Mouse (Mus musculus) spleen, adult 2 months (tissue): ENCODE measurements around the gene Efna3. TPM values are rescaled to one million over a fixed set of nuclear protein-coding genes. Genes with fewer than 3 reads are reported as not detected.

Experiments used
- DNase-seq, 2 experiments: peaks; one replicate each; pipeline versions ENCODE4 v3.0.0 to v3.0.0-alpha.2; 2012 to 2021; ENCODE audit warnings: low spot score in 2 of 2, low read depth in 1 of 2
- H3K27ac ChIP-seq: fragments of 200-500 bp; 2 replicates; pipeline ENCODE4 v1.5.1; 2012; ENCODE audit warnings: low read length, inconsistent platforms; ENCODE audit not compliant: insufficient read depth
- H3K27me3 ChIP-seq: fragments of 200-500 bp; 2 replicates; pipeline ENCODE4 v1.6.1; 2012; ENCODE audit warnings: mild to moderate bottlenecking, moderate library complexity, low read length, inconsistent platforms; ENCODE audit not compliant: control insufficient read depth, insufficient read depth
- H3K36me3 ChIP-seq: fragments of 200-500 bp; 2 replicates; pipeline ENCODE4 v1.6.1; 2012; ENCODE audit warnings: mild to moderate bottlenecking, low read length, inconsistent platforms; ENCODE audit not compliant: control insufficient read depth, insufficient read depth
- H3K4me1 ChIP-seq: fragments of 200-500 bp; 2 replicates; pipeline ENCODE4 v1.6.1; 2011; ENCODE audit warnings: inconsistent platforms; ENCODE audit not compliant: control insufficient read depth, insufficient read depth, insufficient read length
- H3K4me3 ChIP-seq: fragments of 200-500 bp; 2 replicates; pipeline ENCODE4 v1.5.1; 2011; ENCODE audit warnings: mild to moderate bottlenecking, inconsistent platforms; ENCODE audit not compliant: insufficient read depth, insufficient read length; ENCODE audit errors: extremely low read depth
- CTCF ChIP-seq: fragments of 200-500 bp; IDR thresholded peaks from 2 replicates; pipeline ENCODE4 v1.5.1; 2011; ENCODE audit warnings: mild to moderate bottlenecking, inconsistent platforms; ENCODE audit not compliant: insufficient read depth, insufficient read length, insufficient replicate concordance; ENCODE audit errors: extremely low read depth
- POLR2A ChIP-seq: fragments of 200-500 bp; IDR thresholded peaks from 2 replicates; pipeline ENCODE4 v1.6.1; 2011; ENCODE audit warnings: low read depth, low read length, inconsistent platforms
- WGBS: fragments of 180-500 bp; shearing (Covaris S2); methylation state at CpG from one replicate; pipeline ENCODE4 v1.1.7; 2018; 5-methylcytosine and 5-hydroxymethylcytosine counted together
- polyA plus RNA-seq: library from polyadenylated mRNA; depleted of rRNA; stranded (reverse); fragments of >200 nt; gene quantifications from 2 replicates; pipeline ENCODE4 v1.2.3, GENCODE M21; 2012; rRNA removed

Efna3 gene
- polyA plus RNA-seq, 1 experiment, result not detected

- no peak overlapping the region for H3K4me3 ChIP-seq
- TF ChIP-seq CTCF (no peak), POLR2A (no peak; the same call in 1 of the 2 replicates)
- no peak for DNase-seq
- no peaks in the 10 kb centered on the region for H3K27me3 ChIP-seq
- H3K27ac ChIP-seq, result no peak overlapping the region
- H3K4me1 ChIP-seq, result peaks cover 8% of the 10 kb centered on the region; the same call in 1 of the 2 replicates
- H3K36me3 ChIP-seq, result no peaks in the 10 kb centered on the region; the same call in 1 of the 2 replicates
- 91% methylated on average over 6 of the region's 6 CpGs for WGBS
Measured at GRCm38 (mm10) chr3:89271760-89272159, 51.0 kb downstream of the Efna3 start.

GRCm38 (mm10) chr3:89270891-89271290, 51.9 kb downstream of the Efna3 start:
- no peaks in the 10 kb centered on the region for H3K27me3 ChIP-seq
- H3K27ac ChIP-seq, result peak overlapping the region; percentile 88; the same call in 1 of the 2 replicates
- H3K36me3 ChIP-seq, result no peaks in the 10 kb centered on the region; the same call in 1 of the 2 replicates
- peaks cover 8% of the 10 kb centered on the region; the same call in 1 of the 2 replicates for H3K4me1 ChIP-seq
- TF ChIP-seq CTCF, result no peak
- TF ChIP-seq POLR2A, result no peak
- H3K4me3 ChIP-seq, result no peak overlapping the region
- 79% methylated on average over 6 of the region's 6 CpGs for WGBS
- DNase-seq, result no peak

- H3K27me3 ChIP-seq, result no peaks in the 10 kb centered on the region
- H3K4me1 ChIP-seq, result peaks cover 8% of the 10 kb centered on the region; the same call in 1 of the 2 replicates
- H3K4me3 ChIP-seq, result peak within 1 kb of the TSS; percentile 96
- WGBS, result 1% methylated on average over 39 of the region's 39 CpGs
- peak in 1 of 2 experiments; percentile 82 for DNase-seq
- no peaks in the 10 kb centered on the region; the same call in 1 of the 2 replicates for H3K36me3 ChIP-seq
- TF ChIP-seq CTCF (peak; percentile 33; the same call in 1 of the 2 replicates), POLR2A (peak; percentile 77)
- H3K27ac ChIP-seq, result peak within 1 kb of the TSS; percentile 88
Measured at GRCm38 (mm10) chr3:89270051-89270755, 52.6 kb downstream of the Efna3 start, which contains the start of gene Slc50a1. Gene Slc50a1 (minus strand): TSS chr3:89270570.

GRCm38 (mm10) chr3:89268916-89269315, 53.8 kb downstream of the Efna3 start:
- no peaks in the 10 kb centered on the region for H3K27me3 ChIP-seq
- WGBS, result 89% methylated on average over 8 of the region's 8 CpGs
- DNase-seq, result no peak
- no peak overlapping the region for H3K4me3 ChIP-seq
- peaks cover 8% of the 10 kb centered on the region; the same call in 1 of the 2 replicates for H3K4me1 ChIP-seq
- TF ChIP-seq CTCF, result no peak
- no peak for TF ChIP-seq POLR2A
- no peaks in the 10 kb centered on the region; the same call in 1 of the 2 replicates for H3K36me3 ChIP-seq
- H3K27ac ChIP-seq, result no peak overlapping the region

- Histone ChIP-seq H3K27me3 (no peaks in the 10 kb centered on the region), H3K27ac (peak overlapping the region; percentile 74), H3K4me1 (peaks cover 8% of the 10 kb centered on the region; the same call in 1 of the 2 replicates), H3K4me3 (peak overlapping the region; percentile 93), H3K36me3 (no peaks in the 10 kb centered on the region; the same call in 1 of the 2 replicates)
- peak; percentile 56 to 75 for DNase-seq
- TF ChIP-seq CTCF (no peak), POLR2A (peak; percentile 93)
- under 1% methylated on average over 20 of the region's 20 CpGs for WGBS
Measured at GRCm38 (mm10) chr3:89266439-89266893, 56.3 kb downstream of the Efna3 start.

Other genes with a start within 250 kb of the Efna3 start
- 42.5 and 54.1 TPM in 2 replicates for gene Rusc1, start 229.7 kb downstream of the Efna3 start, polyA plus RNA-seq
- not detected in 2 replicates for gene Gm43738, start 221.9 kb downstream of the Efna3 start, polyA plus RNA-seq
- 25.6 and 30.6 TPM in 2 replicates for gene Fdps, start 221.0 kb downstream of the Efna3 start, polyA plus RNA-seq
- gene Pklr, start 186.8 kb downstream of the Efna3 start, polyA plus RNA-seq, result 10.0 and 10.2 TPM in 2 replicates
- 2.7 and 3.3 TPM in 2 replicates for gene Hcn3, start 162.8 kb downstream of the Efna3 start, polyA plus RNA-seq
- 66.6 and 72.2 TPM in 2 replicates for gene Clk2, start 158.2 kb downstream of the Efna3 start, polyA plus RNA-seq
- 120 and 134 TPM in 2 replicates for gene Scamp3, start 145.5 kb downstream of the Efna3 start, polyA plus RNA-seq
- 104 and 115 TPM in 2 replicates for gene Fam189b, start 139.8 kb downstream of the Efna3 start, polyA plus RNA-seq
- 59.6 and 66.6 TPM in 2 replicates for gene Gba, start 120.0 kb downstream of the Efna3 start, polyA plus RNA-seq
- 2.9 and 3.4 TPM in 2 replicates for gene Thbs3, start 107.8 kb downstream of the Efna3 start, polyA plus RNA-seq
- 99.4 and 124 TPM in 2 replicates for gene Mtx1, start 95.9 kb downstream of the Efna3 start, polyA plus RNA-seq
- 17.4 and 26.1 TPM in 2 replicates for gene Muc1, start 93.9 kb downstream of the Efna3 start, polyA plus RNA-seq
- gene Krtcap2, start 77.0 kb downstream of the Efna3 start, polyA plus RNA-seq, result 93.5 and 129 TPM in 2 replicates
- gene Trim46, start 76.7 kb downstream of the Efna3 start, polyA plus RNA-seq, result 3.6 and 5.4 TPM in 2 replicates
- gene Dpm3, start 63.6 kb downstream of the Efna3 start, polyA plus RNA-seq, result 231 and 419 TPM in 2 replicates
- 207 and 266 TPM in 2 replicates for gene Slc50a1, start 52.4 kb downstream of the Efna3 start, polyA plus RNA-seq
- gene Efna1, start 41.8 kb downstream of the Efna3 start, polyA plus RNA-seq, result 5.3 and 5.9 TPM in 2 replicates
- gene Efna4, start 15.1 kb upstream of the Efna3 start, polyA plus RNA-seq, result 0.62 and 1.5 TPM in 2 replicates
- gene Adam15, start 27.0 kb upstream of the Efna3 start, polyA plus RNA-seq, result 49.6 and 62.0 TPM in 2 replicates
- 0.15 and 0.43 TPM in 2 replicates for gene Dcst2, start 39.0 kb upstream of the Efna3 start, polyA plus RNA-seq
- gene Dcst1, start 42.3 kb upstream of the Efna3 start, polyA plus RNA-seq, result 0.29 and 0.42 TPM in 2 replicates
- 54.5 and 58.4 TPM in 2 replicates for gene Zbtb7b, start 71.8 kb upstream of the Efna3 start, polyA plus RNA-seq
- gene Lenep, start 79.8 kb upstream of the Efna3 start, polyA plus RNA-seq, result 1.5 and 1.9 TPM in 2 replicates
- 39.1 and 43.9 TPM in 2 replicates for gene Flad1, start 88.9 kb upstream of the Efna3 start, polyA plus RNA-seq
- 20.6 and 21.3 TPM in 2 replicates for gene Cks1b, start 95.4 kb upstream of the Efna3 start, polyA plus RNA-seq
- gene Shc1, start 95.5 kb upstream of the Efna3 start, polyA plus RNA-seq, result 49.0 and 54.8 TPM in 2 replicates
- gene Pygo2, start 107.2 kb upstream of the Efna3 start, polyA plus RNA-seq, result 58.2 and 111 TPM in 2 replicates
- gene Pbxip1, start 113.7 kb upstream of the Efna3 start, polyA plus RNA-seq, result 47.0 and 54.2 TPM in 2 replicates
- gene Pmvk, start 131.6 kb upstream of the Efna3 start, polyA plus RNA-seq, result 12.2 and 15.1 TPM in 2 replicates
- gene Kcnn3, start 197.2 kb upstream of the Efna3 start, polyA plus RNA-seq, result 0.33 and 0.41 TPM in 2 replicates